Mouse (Mus musculus) E14TG2a.4 (cell line): Measurements from ENCODE around the gene Iqcd.

Experiments
- H3K27me3 ChIP-seq: 2 replicates; pipeline ENCODE4 v1.6.1; 2014; ENCODE audit warnings: low read length, control low read depth; ENCODE audit not compliant: insufficient read depth
- H3K36me3 ChIP-seq: 2 replicates; pipeline ENCODE4 v1.6.1; 2014; ENCODE audit warnings: low read length, control low read depth; ENCODE audit not compliant: insufficient read depth
- H3K4me1 ChIP-seq: replicated peaks from 2 replicates; pipeline ENCODE4 v1.6.1; 2014; ENCODE audit warnings: low read depth, low read length, control low read depth
- H3K4me3 ChIP-seq: replicated peaks from 2 replicates; pipeline ENCODE4 v1.5.1; 2014; ENCODE audit warnings: mild to moderate bottlenecking, low read length
- H3K9me3 ChIP-seq: 2 replicates; pipeline ENCODE4 v1.6.1; 2014; ENCODE audit warnings: low read length, control low read depth
- CTCF ChIP-seq: conservative IDR thresholded peaks from 2 replicates; pipeline ENCODE4 v1.5.1; 2014; ENCODE audit warnings: low read length
- NANOG ChIP-seq: IDR thresholded peaks from 2 replicates; pipeline ENCODE4 v1.6.1; 2014; ENCODE audit warnings: borderline replicate concordance, low read length, mixed read lengths
- POU5F1 ChIP-seq: IDR thresholded peaks from 2 replicates; pipeline ENCODE4 v1.6.1; 2014; ENCODE audit warnings: low read length, borderline replicate concordance

The Iqcd gene

GRCm38 (mm10) chr5:120624427-120624826 lies 35.6 kb downstream of the Iqcd start:
- Histone ChIP-seq H3K36me3 (peaks cover 98% of the 10 kb centered on the region), H3K9me3 (no peaks in the 10 kb centered on the region), H3K4me1 (peaks cover 93% of the 10 kb centered on the region), H3K4me3 (no peak overlapping the region), H3K27me3 (no peaks in the 10 kb centered on the region)
- no peak for TF ChIP-seq CTCF
- TF ChIP-seq NANOG = no peak
- no peak for TF ChIP-seq POU5F1

DNA sequence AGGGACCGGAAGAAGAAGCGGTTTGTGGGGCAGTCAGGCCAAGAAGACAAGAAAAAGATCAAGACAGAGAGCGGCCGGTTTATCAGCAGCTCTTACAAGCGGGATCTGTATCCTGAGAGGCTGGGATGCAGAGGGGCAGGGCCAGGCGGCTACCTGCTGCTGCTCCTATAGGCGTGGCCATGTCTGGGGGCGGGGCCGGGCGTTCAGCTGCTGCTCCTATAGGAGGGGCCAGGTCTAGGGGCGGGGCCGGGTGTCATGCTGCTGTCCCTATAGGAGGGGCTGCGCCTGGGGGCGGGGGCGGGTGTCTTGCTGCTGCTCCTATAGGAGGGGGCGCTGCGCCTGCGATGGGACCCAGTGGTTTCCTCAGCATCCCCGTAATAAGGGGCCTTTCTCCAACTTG lies 37.6 kb downstream of the Iqcd start:
- TF ChIP-seq NANOG (no peak), CTCF (no peak), POU5F1 (no peak)
- Histone ChIP-seq H3K27me3 (peaks cover 14% of the 10 kb centered on the region), H3K9me3 (no peaks in the 10 kb centered on the region), H3K36me3 (peaks cover 79% of the 10 kb centered on the region), H3K4me3 (peak overlapping the region; percentile 39; the same call in 1 of the 2 replicates), H3K4me1 (peaks cover 93% of the 10 kb centered on the region)

DNA sequence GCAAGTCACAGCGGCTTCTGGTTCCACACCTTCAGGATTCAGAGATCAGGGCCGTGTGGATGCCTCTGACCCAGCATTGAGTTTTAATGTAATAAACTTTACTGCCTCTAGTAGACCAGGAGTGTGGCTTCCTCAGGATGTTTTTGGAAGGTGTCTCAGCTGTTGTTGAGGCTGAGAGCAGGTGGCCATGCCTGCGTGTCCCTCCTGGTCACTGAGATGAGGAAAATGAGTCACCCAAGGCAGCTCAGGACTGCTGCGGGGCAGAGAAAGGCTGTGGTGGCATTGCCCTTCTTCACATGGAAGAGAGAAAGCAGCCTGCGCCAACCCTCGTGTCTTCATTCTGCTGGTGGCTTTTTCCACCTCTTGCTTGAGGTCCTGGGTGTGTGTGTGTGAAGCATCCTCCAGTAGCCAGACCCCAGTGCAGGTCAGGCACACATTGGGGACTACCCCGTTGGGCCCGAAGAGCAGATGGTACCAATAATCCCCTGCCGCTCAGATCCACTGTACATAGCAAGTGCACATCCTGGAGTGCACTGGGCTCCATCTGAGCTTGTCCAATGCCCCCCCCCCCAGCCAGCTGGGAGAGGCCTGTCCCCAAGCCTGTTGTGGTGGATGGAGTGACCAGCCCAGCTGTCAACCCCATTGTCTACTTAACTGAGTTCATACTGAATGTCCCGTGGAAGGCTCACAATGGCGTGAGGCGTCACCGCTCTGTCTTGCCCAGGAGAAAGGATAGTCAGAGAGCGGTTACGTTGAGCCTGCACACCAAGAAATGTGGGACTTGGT lies 38.9 kb downstream of the Iqcd start:
- H3K4me3 ChIP-seq = no peak overlapping the region
- H3K4me1 ChIP-seq = peaks cover 83% of the 10 kb centered on the region
- TF ChIP-seq CTCF = no peak
- no peak for TF ChIP-seq POU5F1
- peaks cover 16% of the 10 kb centered on the region for H3K27me3 ChIP-seq
- peaks cover 10% of the 10 kb centered on the region for H3K9me3 ChIP-seq
- H3K36me3 ChIP-seq = peaks cover 66% of the 10 kb centered on the region

DNA sequence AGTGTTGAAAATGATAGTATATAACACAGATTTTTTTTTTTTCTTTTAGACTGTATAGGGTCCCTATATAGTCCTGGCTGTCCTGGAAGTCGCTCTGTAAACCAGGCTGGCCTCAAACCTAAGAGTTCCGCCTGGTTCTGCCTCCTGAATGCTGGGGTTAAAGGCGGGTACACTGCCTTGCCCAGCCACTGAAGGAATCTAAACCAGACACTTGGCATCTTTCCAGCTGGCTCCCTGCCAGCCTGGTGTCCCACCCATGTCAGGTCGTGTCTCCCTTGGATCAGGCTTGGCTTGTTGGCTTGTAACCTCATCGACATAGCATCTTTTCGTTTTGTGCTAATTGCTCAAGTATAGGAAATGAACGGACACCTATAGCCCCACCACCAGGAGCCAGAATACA lies 39.8 kb downstream of the Iqcd start:
- Histone ChIP-seq H3K9me3 (peaks cover 13% of the 10 kb centered on the region), H3K36me3 (peaks cover 57% of the 10 kb centered on the region), H3K4me1 (peaks cover 76% of the 10 kb centered on the region), H3K27me3 (peaks cover 16% of the 10 kb centered on the region), H3K4me3 (no peak overlapping the region)
- TF ChIP-seq POU5F1 (no peak), NANOG (no peak), CTCF (no peak)

DNA sequence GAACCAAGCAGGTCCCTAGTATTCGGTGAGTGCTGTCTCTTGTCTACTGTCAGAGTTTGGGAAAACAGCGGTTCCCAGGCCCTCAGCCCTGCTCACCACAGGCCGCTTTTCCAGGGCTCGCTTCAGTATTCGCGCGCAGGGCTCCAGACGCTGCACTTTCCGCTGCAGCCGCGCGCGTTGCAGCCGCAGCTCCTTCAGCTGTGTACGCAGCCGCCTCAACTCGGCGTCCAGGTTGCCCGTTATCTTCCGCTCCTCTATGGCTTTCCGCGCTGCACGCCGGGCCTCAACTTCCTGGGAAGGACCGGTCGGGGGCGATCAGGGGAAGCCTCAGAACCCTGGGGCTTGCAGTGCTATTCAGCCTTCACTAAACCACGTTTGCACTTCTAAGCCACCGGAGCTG lies 42.3 kb downstream of the Iqcd start:
- peak overlapping the region; percentile 51 for H3K4me3 ChIP-seq
- H3K27me3 ChIP-seq = peaks cover 23% of the 10 kb centered on the region
- no peak for TF ChIP-seq CTCF
- no peak for TF ChIP-seq POU5F1
- TF ChIP-seq NANOG = no peak
- H3K4me1 ChIP-seq = peaks cover 58% of the 10 kb centered on the region
- H3K9me3 ChIP-seq = peaks cover 13% of the 10 kb centered on the region
- peaks cover 32% of the 10 kb centered on the region for H3K36me3 ChIP-seq

GRCm38 (mm10) chr5:120631892-120632291 lies 43.1 kb downstream of the Iqcd start:
- Histone ChIP-seq H3K4me1 (peaks cover 52% of the 10 kb centered on the region), H3K4me3 (no peak overlapping the region), H3K9me3 (peaks cover 13% of the 10 kb centered on the region), H3K36me3 (peaks cover 27% of the 10 kb centered on the region), H3K27me3 (peaks cover 23% of the 10 kb centered on the region)
- TF ChIP-seq POU5F1 = no peak
- no peak for TF ChIP-seq NANOG
- peak; percentile 62 for TF ChIP-seq CTCF

DNA sequence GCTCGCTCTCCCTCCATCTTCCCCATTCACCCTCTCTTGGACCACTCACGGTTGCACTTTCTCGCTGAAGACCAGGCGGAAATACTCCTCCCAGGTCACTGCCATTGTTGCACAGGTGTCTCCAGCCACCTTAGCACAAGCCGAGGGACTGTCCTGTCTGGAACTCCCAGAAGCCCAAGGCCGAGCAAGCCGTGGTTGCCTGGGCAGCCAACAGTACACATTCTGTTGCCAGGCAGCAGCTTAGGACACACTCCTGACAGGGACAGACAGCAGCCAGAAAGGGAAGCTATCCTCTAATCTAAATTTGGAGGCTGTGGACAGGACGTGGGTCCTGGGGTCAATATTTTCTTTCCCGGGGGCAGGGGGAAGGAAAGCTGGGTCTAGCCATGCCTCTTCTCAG lies 45.3 kb downstream of the Iqcd start, which contains the start of gene Cfap73:
Gene Cfap73, minus strand, starts transcription at position 105 of the 400 bp plus-strand sequence.
- Histone ChIP-seq H3K36me3 (peaks cover 4% of the 10 kb centered on the region), H3K4me3 (no peak within 1 kb of the TSS), H3K27me3 (peaks cover 27% of the 10 kb centered on the region), H3K9me3 (peaks cover 13% of the 10 kb centered on the region), H3K4me1 (peaks cover 30% of the 10 kb centered on the region)
- TF ChIP-seq CTCF (no peak), NANOG (no peak), POU5F1 (no peak)

DNA sequence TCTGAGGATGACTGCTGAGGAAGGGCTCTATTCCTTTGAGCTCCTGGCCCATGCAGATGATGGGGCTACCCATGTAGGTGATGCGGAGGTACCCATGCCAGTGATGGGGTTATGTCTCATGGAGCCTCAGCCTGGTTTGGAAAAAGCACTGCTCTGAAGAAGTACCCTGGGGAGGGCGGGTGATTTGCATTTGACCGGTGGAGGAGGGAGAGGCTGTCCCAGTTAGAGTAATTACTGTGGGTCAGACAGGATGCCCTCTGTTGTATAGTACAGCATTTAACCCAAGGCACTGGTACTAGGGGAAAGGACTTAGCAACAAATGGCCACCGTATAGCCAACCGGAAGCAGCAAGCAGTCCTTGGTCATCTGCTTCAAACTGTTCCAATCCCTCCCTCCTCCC lies 46.0 kb downstream of the Iqcd start:
- peaks cover 23% of the 10 kb centered on the region for H3K4me1 ChIP-seq
- H3K4me3 ChIP-seq = no peak overlapping the region
- peaks cover 13% of the 10 kb centered on the region for H3K9me3 ChIP-seq
- peaks cover 26% of the 10 kb centered on the region for H3K27me3 ChIP-seq
- no peak for TF ChIP-seq POU5F1
- no peak for TF ChIP-seq NANOG
- TF ChIP-seq CTCF = no peak
- no peaks in the 10 kb centered on the region for H3K36me3 ChIP-seq

DNA sequence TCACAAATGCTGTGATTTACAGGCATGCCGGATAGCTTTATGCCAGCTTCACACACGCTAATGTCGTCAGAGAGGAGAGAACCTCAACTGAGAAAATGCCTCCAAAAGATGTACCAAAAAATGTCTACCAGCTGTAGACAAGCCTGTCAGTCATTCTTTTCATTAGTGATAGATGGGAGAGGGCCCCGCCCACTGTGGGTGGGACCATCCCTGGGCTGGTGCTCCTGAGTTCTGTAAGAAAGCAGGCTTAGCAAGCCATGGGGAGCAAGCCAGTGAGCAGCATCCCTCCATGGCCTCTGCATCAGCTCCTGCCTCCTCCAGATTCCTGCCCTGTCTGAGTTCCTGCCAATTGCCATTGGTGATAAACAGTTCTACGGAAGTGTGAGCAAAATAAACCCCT lies 46.8 kb downstream of the Iqcd start:
- Histone ChIP-seq H3K27me3 (peaks cover 18% of the 10 kb centered on the region), H3K36me3 (no peaks in the 10 kb centered on the region), H3K4me3 (no peak overlapping the region), H3K4me1 (peaks cover 17% of the 10 kb centered on the region), H3K9me3 (peaks cover 13% of the 10 kb centered on the region)
- TF ChIP-seq NANOG (no peak), CTCF (no peak), POU5F1 (no peak)
